Mouse (Mus musculus) forebrain, postnatal 0 days (tissue): ENCODE data around the gene Erich3. TPM values are rescaled to one million over a fixed set of nuclear protein-coding genes. Genes with fewer than 3 reads are reported as not detected.
"Not testable (repeated sequence)": the region's sequence is repeated elsewhere in the genome, so short reads cannot be mapped to it uniquely, and the experiment has no call there.

Experiments
- ATAC-seq: fragments of 200-750 bp; cut with Nextera tagmentation; 2 replicates; pipeline ENCODE4 v1.8.0; 2017; ENCODE audit warnings: mild to moderate bottlenecking, moderate library complexity
- DNase-seq: peaks from one replicate; pipeline ENCODE4 v3.0.0-alpha.2; 2015
- H3K27ac ChIP-seq: fragments of 300-500 bp; sonication (generic); 2 replicates; pipeline ENCODE4 v1.5.1; 2014; ENCODE audit warnings: low read depth, mild to moderate bottlenecking, antibody characterized with exemption, low read length, moderate library complexity, mixed read lengths
- H3K27me3 ChIP-seq: fragments of 300-500 bp; sonication (generic); 2 replicates; pipeline ENCODE4 v1.6.1; 2014; ENCODE audit warnings: mild to moderate bottlenecking, low read length, mixed read lengths; ENCODE audit not compliant: insufficient read depth
- H3K36me3 ChIP-seq: fragments of 300-500 bp; sonication (generic); 2 replicates; pipeline ENCODE4 v1.6.1; 2014; ENCODE audit warnings: mild to moderate bottlenecking, moderate library complexity; ENCODE audit not compliant: insufficient read depth
- H3K4me1 ChIP-seq: fragments of 300-500 bp; sonication (generic); 2 replicates; pipeline ENCODE4 v1.6.1; 2014; ENCODE audit warnings: antibody characterized with exemption; ENCODE audit not compliant: insufficient read depth
- H3K4me2 ChIP-seq: fragments of 300-500 bp; sonication (generic); 2 replicates; pipeline ENCODE4 v1.6.1; 2014; ENCODE audit warnings: low read depth, mild to moderate bottlenecking, moderate library complexity
- H3K4me3 ChIP-seq: fragments of 300-500 bp; sonication (generic); 2 replicates; pipeline ENCODE4 v1.5.1; 2014; ENCODE audit warnings: low read depth, low read length, mixed read lengths
- H3K9ac ChIP-seq: fragments of 300-500 bp; sonication (generic); 2 replicates; pipeline ENCODE4 v1.6.1; 2014; ENCODE audit warnings: mild to moderate bottlenecking
- H3K9me3 ChIP-seq: fragments of 300-500 bp; sonication (generic); 2 replicates; pipeline ENCODE4 v1.6.1; 2016; ENCODE audit warnings: low read length
- CTCF ChIP-seq: sonication (generic); IDR thresholded peaks from 2 replicates; pipeline ENCODE4 v1.5.1; 2016; ENCODE audit warnings: antibody characterized with exemption, control low read depth, low read depth
- WGBS: fragments of 180-500 bp; shearing (Covaris S2); extraction: QIAGEN DNeasy Blood & Tissue Kit; methylation state at CpG from one replicate; pipeline ENCODE4 v1.1.7; 2014; 5-methylcytosine and 5-hydroxymethylcytosine counted together
- polyA plus RNA-seq: library from polyadenylated mRNA; unstranded; fragments of >200 nt; fragmentation: Nextera tagmentation; extraction: Ambion mirVana; gene quantifications from 2 replicates; pipeline ENCODE4 v1.2.1, GENCODE M21; 2015
- total RNA-seq: library from RNA; depleted of rRNA; stranded (reverse); fragments of >200 nt; gene quantifications from 2 replicates; pipeline ENCODE4 v1.2.3, GENCODE M21; 2014; rRNA removed

Gene Erich3
- total RNA-seq (3.4 and 3.5 TPM in 2 replicates), polyA plus RNA-seq (1.9 and 2.7 TPM in 2 replicates)

- peaks cover 10% of the 10 kb centered on the region; the same call in 1 of the 2 replicates for H3K4me1 ChIP-seq
- no peaks in the 10 kb centered on the region for H3K36me3 ChIP-seq
- H3K27ac ChIP-seq: peak within 1 kb of the TSS; percentile 86
- H3K4me2 ChIP-seq: peak within 1 kb of the TSS; percentile 71
- 0 out of 2 replicates have a peak, but pooled peaks cover 3% of the 10 kb centered on the region for H3K27me3 ChIP-seq
- DNase-seq (no peak), ATAC-seq (peak; percentile 9; the same call in 1 of the 2 replicates)
- peak within 1 kb of the TSS; percentile 40 for H3K4me3 ChIP-seq
- no peak for TF ChIP-seq CTCF
- 16% methylated on average over 7 of the region's 7 CpGs for WGBS
- peak within 1 kb of the TSS; percentile 61 for H3K9ac ChIP-seq
- no peaks in the 10 kb centered on the region for H3K9me3 ChIP-seq
Measured at GRCm38 (mm10) chr3:154663545-154663944, at the start of gene Erich3. Gene Erich3, plus strand, starts transcription at chr3:154663859.

GRCm38 (mm10) chr3:154614771-154615170 lies 48.9 kb upstream of the Erich3 start:
- ATAC-seq (no peak), DNase-seq (no peak)
- WGBS: 85% methylated on average over 8 of the region's 8 CpGs
- H3K27ac ChIP-seq: no peak overlapping the region
- H3K9me3 ChIP-seq: no peaks in the 10 kb centered on the region
- H3K27me3 ChIP-seq: no peaks in the 10 kb centered on the region
- H3K9ac ChIP-seq: no peak overlapping the region
- no peak overlapping the region for H3K4me2 ChIP-seq
- no peak for TF ChIP-seq CTCF
- no peaks in the 10 kb centered on the region for H3K4me1 ChIP-seq
- H3K36me3 ChIP-seq: no peaks in the 10 kb centered on the region
- no peak overlapping the region for H3K4me3 ChIP-seq

- no peak for TF ChIP-seq CTCF
Measured at GRCm38 (mm10) chr3:154615304-154615703, 48.4 kb upstream of the Erich3 start.

GRCm38 (mm10) chr3:154616106-154616505 lies 47.6 kb upstream of the Erich3 start:
- H3K4me1 ChIP-seq: no peaks in the 10 kb centered on the region
- DNase-seq (no peak), ATAC-seq (no peak)
- H3K36me3 ChIP-seq: no peaks in the 10 kb centered on the region
- no peaks in the 10 kb centered on the region for H3K27me3 ChIP-seq
- H3K9me3 ChIP-seq: no peaks in the 10 kb centered on the region
- H3K4me2 ChIP-seq: no peak overlapping the region
- WGBS: 88% methylated on average over 4 of the region's 4 CpGs
- no peak for TF ChIP-seq CTCF
- no peak overlapping the region for H3K9ac ChIP-seq
- no peak overlapping the region for H3K27ac ChIP-seq
- H3K4me3 ChIP-seq: no peak overlapping the region

More at GRCm38 (mm10) chr3:154615304-154615703, 48.4 kb upstream of the Erich3 start:
- Histone ChIP-seq H3K9ac (no peak overlapping the region), H3K9me3 (no peaks in the 10 kb centered on the region), H3K27me3 (no peaks in the 10 kb centered on the region), H3K4me1 (no peaks in the 10 kb centered on the region), H3K4me2 (no peak overlapping the region), H3K36me3 (no peaks in the 10 kb centered on the region), H3K4me3 (no peak overlapping the region), H3K27ac (no peak overlapping the region)
- 73% methylated on average over 7 of the region's 7 CpGs for WGBS
- no peak for ATAC-seq
- DNase-seq: no peak

- Histone ChIP-seq H3K4me1 (no peaks in the 10 kb centered on the region), H3K4me3 (no peak overlapping the region), H3K9ac (no peak overlapping the region), H3K36me3 (no peaks in the 10 kb centered on the region), H3K9me3 (no peaks in the 10 kb centered on the region), H3K27ac (no peak overlapping the region), H3K27me3 (no peaks in the 10 kb centered on the region), H3K4me2 (no peak overlapping the region)
- no peak for TF ChIP-seq CTCF
- no peak for DNase-seq
- no peak for ATAC-seq
Measured at GRCm38 (mm10) chr3:154628284-154628683, 35.4 kb upstream of the Erich3 start.

- ATAC-seq, H3K9ac ChIP-seq, H3K4me2 ChIP-seq, H3K27me3 ChIP-seq, H3K36me3 ChIP-seq, DNase-seq, H3K27ac ChIP-seq, H3K4me1 ChIP-seq, H3K9me3 ChIP-seq, H3K4me3 ChIP-seq: not testable (repeated sequence)
- WGBS: 87% methylated on average over 2 of the region's 2 CpGs
Measured at GRCm38 (mm10) chr3:154631281-154631680, 32.4 kb upstream of the Erich3 start.

- Histone ChIP-seq H3K4me3 (no peak overlapping the region), H3K27me3 (no peaks in the 10 kb centered on the region), H3K27ac (no peak overlapping the region), H3K4me2 (no peak overlapping the region), H3K9me3 (no peaks in the 10 kb centered on the region), H3K9ac (no peak overlapping the region), H3K36me3 (no peaks in the 10 kb centered on the region), H3K4me1 (no peaks in the 10 kb centered on the region)
- 57% methylated on average over 5 of the region's 5 CpGs for WGBS
- DNase-seq (no peak), ATAC-seq (no peak)
- no peak for TF ChIP-seq CTCF
Measured at GRCm38 (mm10) chr3:154633091-154633490, 30.6 kb upstream of the Erich3 start.
